Mouse (Mus musculus) lung, adult 2 months (tissue): ENCODE results near the gene Rrp1b. TPM values are rescaled to one million over a fixed set of nuclear protein-coding genes. Genes with fewer than 3 reads are reported as not detected.
A peak's percentile ranks its signal among the peaks of the same experiment; 100 is the strongest.

ENCODE experiments used
- DNase-seq: peaks from one replicate; pipeline ENCODE4 v3.0.0; 2022
- H3K4me1 ChIP-seq: fragments of 200-500 bp; 2 replicates; pipeline ENCODE4 v1.6.1; 2011; ENCODE audit warnings: low read length; ENCODE audit not compliant: control insufficient read depth, insufficient read depth
- H3K4me3 ChIP-seq: fragments of 200-500 bp; replicated peaks from 2 replicates; pipeline ENCODE3; 2011; ENCODE audit warnings: low read depth, mild to moderate bottlenecking, control low read depth, low read length; ENCODE audit errors: extremely low read depth
- CTCF ChIP-seq: fragments of 200-500 bp; IDR thresholded peaks from 2 replicates; pipeline ENCODE4 v1.5.1; 2011; ENCODE audit warnings: mild to moderate bottlenecking, low read length, control low read depth; ENCODE audit not compliant: insufficient read depth
- POLR2A ChIP-seq: fragments of 200-500 bp; IDR thresholded peaks from 2 replicates; pipeline ENCODE4 v1.6.1; 2011; ENCODE audit warnings: low read depth, mild to moderate bottlenecking, control low read depth, low read length, borderline replicate concordance; ENCODE audit errors: extremely low read depth
- WGBS: fragments of 180-500 bp; shearing (Covaris S2); methylation state at CpG from one replicate; pipeline ENCODE4 v1.1.7; 2018; 5-methylcytosine and 5-hydroxymethylcytosine counted together
- polyA plus RNA-seq: library from polyadenylated mRNA; depleted of rRNA; stranded (reverse); fragments of >200 nt; gene quantifications from 2 replicates; pipeline ENCODE4 v1.2.3, GENCODE M21; 2012; rRNA removed

Gene Rrp1b
- 10.0 and 12.6 TPM in 2 replicates for polyA plus RNA-seq

- peak within 1 kb of the TSS; percentile 76 for H3K4me3 ChIP-seq
- WGBS = 4% methylated on average over 52 of the region's 52 CpGs
- TF ChIP-seq POLR2A = peak; percentile 70; the same call in 1 of the 2 replicates
- TF ChIP-seq CTCF = no peak
- peaks cover 3% of the 10 kb centered on the region; the same call in 1 of the 2 replicates for H3K4me1 ChIP-seq
- peak; percentile 71 for DNase-seq
Measured at GRCm38 (mm10) chr17:32035609-32036508, at the start of gene Rrp1b, which contains the start of gene Hsf2bp. Rrp1b (plus strand) TSS chr17:32036100. Hsf2bp (minus strand) TSS chr17:32036349.

DNA sequence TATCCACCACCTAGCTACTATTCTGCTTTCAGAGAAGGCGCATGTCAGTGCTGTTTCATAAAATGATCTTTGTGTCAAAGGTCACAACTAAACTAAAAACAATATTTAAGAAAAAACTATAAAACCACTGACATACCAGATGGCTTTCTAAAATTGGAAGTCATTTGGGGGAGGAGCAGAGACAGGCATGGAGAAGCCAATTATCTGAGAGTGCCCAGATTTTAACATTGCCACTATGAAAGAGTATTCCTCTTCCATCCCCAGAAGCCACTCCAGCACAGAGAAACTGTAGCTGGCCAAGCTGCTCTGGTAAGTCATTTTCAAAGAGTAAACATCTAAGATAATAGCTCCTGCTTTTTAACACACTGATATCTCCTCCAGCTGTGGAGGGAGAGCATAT lies 49.0 kb upstream of the Rrp1b start:
- TF ChIP-seq POLR2A (no peak), CTCF (no peak)

GRCm38 (mm10) chr17:31989035-31989434 lies 46.9 kb upstream of the Rrp1b start:
- TF ChIP-seq CTCF (no peak), POLR2A (no peak)
- DNase-seq = no peak
- no peak overlapping the region for H3K4me3 ChIP-seq
- WGBS = 89% methylated on average over 2 of the region's 2 CpGs
- H3K4me1 ChIP-seq = no peaks in the 10 kb centered on the region

More for the DNA sequence above, 49.0 kb upstream of the Rrp1b start:
- DNase-seq = no peak
- no peak overlapping the region for H3K4me3 ChIP-seq
- 75% methylated on average over 1 of the region's 1 CpGs for WGBS
- H3K4me1 ChIP-seq = peaks cover 7% of the 10 kb centered on the region; the same call in 1 of the 2 replicates

DNA sequence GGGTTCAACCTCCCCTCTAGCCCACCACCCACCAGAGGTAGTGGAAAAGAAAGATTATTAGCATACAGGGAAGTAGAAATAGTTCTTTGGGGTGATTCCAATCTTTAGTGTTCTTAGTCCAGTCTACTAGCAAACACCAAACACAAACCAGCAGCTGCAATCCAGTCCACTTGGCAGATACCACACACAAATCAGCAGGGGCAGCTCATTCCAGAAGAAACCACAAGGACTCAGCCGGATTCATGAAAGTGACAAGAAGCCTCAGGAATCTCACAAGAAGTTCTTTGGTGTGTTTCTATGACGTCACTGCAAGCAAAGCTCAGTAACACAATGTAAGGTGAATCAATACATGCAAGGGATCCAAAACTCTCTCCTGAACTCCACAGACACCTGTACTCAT lies 43.9 kb upstream of the Rrp1b start:
- 57% methylated on average over 2 of the region's 2 CpGs for WGBS
- DNase-seq = no peak
- Histone ChIP-seq H3K4me1 (no peaks in the 10 kb centered on the region; the same call in 1 of the 2 replicates), H3K4me3 (no peak overlapping the region)
- TF ChIP-seq CTCF = no peak
- no peak for TF ChIP-seq POLR2A

GRCm38 (mm10) chr17:31993354-31993753 lies 42.5 kb upstream of the Rrp1b start:
- TF ChIP-seq CTCF (no peak), POLR2A (no peak)
- no peak for DNase-seq
- Histone ChIP-seq H3K4me3 (no peak overlapping the region), H3K4me1 (no peaks in the 10 kb centered on the region; the same call in 1 of the 2 replicates)
- 88% methylated on average over 1 of the region's 1 CpGs for WGBS

DNA sequence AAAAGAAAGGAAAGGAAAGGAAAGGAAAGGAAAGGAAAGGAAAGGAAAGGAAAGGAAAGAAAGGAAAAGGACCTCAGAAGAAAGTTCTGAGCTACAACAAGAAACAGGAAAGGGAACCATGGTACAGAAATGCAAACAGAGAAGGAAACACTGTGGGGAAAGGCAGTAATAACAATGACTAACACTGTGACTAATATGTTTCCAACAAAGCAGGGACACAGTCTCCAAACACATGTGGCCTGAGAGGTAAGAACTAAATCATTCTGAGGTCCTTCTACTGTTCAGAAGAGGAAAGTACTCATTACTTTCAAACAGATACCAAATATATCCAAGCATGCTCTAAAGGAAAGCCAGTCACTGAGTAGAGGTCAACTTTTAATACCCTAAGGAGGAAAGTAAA lies 41.8 kb upstream of the Rrp1b start:
- TF ChIP-seq POLR2A = no peak
- TF ChIP-seq CTCF = no peak
- no peak for DNase-seq
- Histone ChIP-seq H3K4me3 (no peak overlapping the region), H3K4me1 (no peaks in the 10 kb centered on the region; the same call in 1 of the 2 replicates)

GRCm38 (mm10) chr17:31995784-31996183 lies 40.1 kb upstream of the Rrp1b start:
- TF ChIP-seq POLR2A (no peak), CTCF (no peak)
- 70% methylated on average over 2 of the region's 2 CpGs for WGBS
- no peaks in the 10 kb centered on the region; the same call in 1 of the 2 replicates for H3K4me1 ChIP-seq
- DNase-seq = no peak
- H3K4me3 ChIP-seq = no peak overlapping the region

DNA sequence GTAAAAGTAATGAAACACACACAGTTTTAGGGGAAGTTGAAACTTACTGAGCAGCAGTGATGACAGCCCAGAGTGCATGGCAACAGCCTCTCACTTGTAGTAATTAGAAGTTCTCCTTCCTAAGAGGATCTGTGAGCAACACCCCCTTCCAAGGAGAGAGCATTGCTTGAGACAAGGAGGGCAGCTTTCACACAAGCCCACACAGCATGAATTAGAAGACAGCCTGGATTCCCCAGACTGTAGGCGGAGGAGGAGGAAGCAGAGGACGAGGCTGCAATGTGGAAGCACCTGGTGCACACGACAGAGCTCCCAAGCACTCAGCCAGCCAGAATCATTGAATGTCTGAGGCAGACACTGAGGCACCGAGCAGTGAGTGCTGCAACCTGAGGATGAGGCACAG lies 39.6 kb upstream of the Rrp1b start:
- no peak for DNase-seq
- TF ChIP-seq POLR2A (no peak), CTCF (no peak)
- 72% methylated on average over 4 of the region's 4 CpGs for WGBS
- Histone ChIP-seq H3K4me1 (no peaks in the 10 kb centered on the region; the same call in 1 of the 2 replicates), H3K4me3 (no peak overlapping the region)

- Histone ChIP-seq H3K4me1 (no peaks in the 10 kb centered on the region; the same call in 1 of the 2 replicates), H3K4me3 (no peak overlapping the region)
- no peak for DNase-seq
- WGBS = 64% methylated on average over 1 of the region's 1 CpGs
- TF ChIP-seq CTCF (no peak), POLR2A (no peak)
Measured at GRCm38 (mm10) chr17:31998351-31998750, 37.5 kb upstream of the Rrp1b start.

DNA sequence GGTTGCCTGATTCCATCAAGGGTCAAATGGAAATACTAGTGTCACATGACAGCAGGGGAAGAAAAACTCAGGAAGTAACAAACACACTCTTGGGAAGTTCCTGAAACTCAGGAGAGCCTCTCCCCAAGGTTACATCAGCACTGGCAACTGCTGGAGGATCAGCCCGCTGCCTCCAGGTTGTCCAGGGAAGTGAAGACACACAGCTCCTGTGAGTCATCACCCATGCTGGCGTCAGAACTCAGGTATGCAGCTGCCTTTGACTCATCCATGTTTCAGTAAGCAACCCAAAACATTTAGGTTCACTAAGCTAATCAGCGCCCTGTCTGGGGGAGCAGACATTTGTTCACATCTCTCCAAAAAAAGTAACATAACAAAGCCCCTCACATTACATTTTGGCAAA lies 32.6 kb upstream of the Rrp1b start:
- 90% methylated on average over 3 of the region's 3 CpGs for WGBS
- Histone ChIP-seq H3K4me1 (peaks cover 5% of the 10 kb centered on the region), H3K4me3 (no peak overlapping the region)
- TF ChIP-seq CTCF (no peak), POLR2A (no peak)
- no peak for DNase-seq
